Mouse (Mus musculus): ENCODE results near the gene Mrpl20.

DNA sequence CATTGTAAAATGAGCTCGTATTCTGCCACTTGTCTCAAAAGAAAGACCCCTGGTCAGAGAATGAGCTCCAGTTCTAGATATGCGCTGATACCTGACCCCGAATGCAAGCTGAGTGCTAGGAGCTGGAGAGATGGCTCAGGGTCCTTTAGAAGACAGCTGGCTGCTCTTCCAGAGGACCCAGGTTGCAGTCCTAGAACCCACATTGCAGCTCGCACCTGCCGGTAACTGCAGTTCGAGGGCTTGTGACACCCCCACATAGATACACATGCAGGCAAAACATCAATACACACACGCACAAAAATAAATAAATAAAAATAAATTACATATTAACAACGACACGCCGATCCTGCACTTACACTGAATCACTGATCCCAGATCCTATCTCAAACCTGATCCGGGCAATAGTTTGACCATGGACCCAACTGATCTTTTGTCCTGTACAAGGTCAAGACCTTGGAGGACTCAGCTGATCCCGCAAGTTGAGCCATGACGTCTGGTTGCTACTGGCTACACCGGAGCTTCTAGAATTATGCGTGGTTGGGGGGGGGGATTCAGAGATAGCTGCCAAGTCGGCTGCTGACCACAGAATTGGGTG, 19.1 kb upstream of the Mrpl20 start:
- TF ChIP-seq POLR2A (IDR thresholded peaks at IDR 0.05; ENCODE audit: borderline replicate concordance, extremely low read depth, insufficient read depth, insufficient read length, poor library complexity, severe bottlenecking) (no peak), CTCF (IDR thresholded peaks at IDR 0.05; ENCODE audit: borderline replicate concordance, extremely low read depth, insufficient read depth, insufficient read length) (no peak)

Data from brain, embryonic 14.5 days (tissue).